Mouse (Mus musculus) brain, embryonic 18.5 days (tissue): ENCODE measurements around the gene Dpf3.

Source experiments
- DNase-seq: peaks from one replicate; pipeline ENCODE4 v3.0.0-alpha.2; 2012; ENCODE audit warnings: low read depth, low spot score

The Dpf3 gene

GRCm38 (mm10) chr12:83340960-83341359 lies 146.6 kb downstream of the Dpf3 start:
- no peak for DNase-seq

GRCm38 (mm10) chr12:83338345-83338744 lies 149.2 kb downstream of the Dpf3 start:
- no peak for DNase-seq

- no peak for DNase-seq
Measured at GRCm38 (mm10) chr12:83337776-83338149, 149.8 kb downstream of the Dpf3 start.

GRCm38 (mm10) chr12:83337077-83337775 lies 150.3 kb downstream of the Dpf3 start:
- no peak for DNase-seq

- no peak for DNase-seq
Measured at GRCm38 (mm10) chr12:83330056-83330455, 157.5 kb downstream of the Dpf3 start.

GRCm38 (mm10) chr12:83328899-83329298 lies 158.6 kb downstream of the Dpf3 start:
- no peak for DNase-seq

- no peak for DNase-seq
Measured at GRCm38 (mm10) chr12:83328491-83328890, 159.0 kb downstream of the Dpf3 start.

GRCm38 (mm10) chr12:83327451-83327850 lies 160.1 kb downstream of the Dpf3 start:
- no peak for DNase-seq

- no peak for DNase-seq
Measured at GRCm38 (mm10) chr12:83320725-83321124, 166.8 kb downstream of the Dpf3 start.

GRCm38 (mm10) chr12:83317646-83318443 lies 169.7 kb downstream of the Dpf3 start:
- no peak for DNase-seq

GRCm38 (mm10) chr12:83314666-83315065 lies 172.8 kb downstream of the Dpf3 start:
- no peak for DNase-seq

GRCm38 (mm10) chr12:83312818-83313217 lies 174.7 kb downstream of the Dpf3 start:
- DNase-seq, result no peak

GRCm38 (mm10) chr12:83310567-83310966 lies 176.9 kb downstream of the Dpf3 start:
- no peak for DNase-seq

GRCm38 (mm10) chr12:83309031-83309804 lies 178.3 kb downstream of the Dpf3 start:
- no peak for DNase-seq

- no peak for DNase-seq
Measured at GRCm38 (mm10) chr12:83308627-83309026, 178.9 kb downstream of the Dpf3 start.

- no peak for DNase-seq
Measured at GRCm38 (mm10) chr12:83303221-83303620, 184.3 kb downstream of the Dpf3 start.

GRCm38 (mm10) chr12:83302320-83303153 lies 185.0 kb downstream of the Dpf3 start:
- peak; percentile 47 for DNase-seq

GRCm38 (mm10) chr12:83301616-83302319 lies 185.7 kb downstream of the Dpf3 start:
- no peak for DNase-seq

GRCm38 (mm10) chr12:83298358-83298757 lies 189.2 kb downstream of the Dpf3 start:
- no peak for DNase-seq

GRCm38 (mm10) chr12:83295031-83295430 lies 192.5 kb downstream of the Dpf3 start:
- DNase-seq, result no peak

- DNase-seq, result no peak
Measured at GRCm38 (mm10) chr12:83291915-83292314, 195.6 kb downstream of the Dpf3 start.
